Mouse (Mus musculus) limb, embryonic 13.5 days (tissue): ENCODE results near the gene Tmod2. TPM values are rescaled to one million over a fixed set of nuclear protein-coding genes. Genes with fewer than 3 reads are reported as not detected.
"Not testable (repeated sequence)": the region's sequence is repeated elsewhere in the genome, so short reads cannot be mapped to it uniquely, and the experiment has no call there.

Experiments
- ATAC-seq: fragments of 200-750 bp; cut with Nextera tagmentation; 2 replicates; pipeline ENCODE4 v1.8.0; 2017; ENCODE audit warnings: low read depth, moderate number of reproducible peaks, moderate TSS enrichment; ENCODE audit not compliant: low FRiP score
- H3K27ac ChIP-seq: fragments of 300-500 bp; sonication (generic); 2 replicates; pipeline ENCODE4 v1.5.1; 2015; ENCODE audit warnings: inconsistent platforms, mild to moderate bottlenecking, moderate library complexity
- H3K27me3 ChIP-seq: fragments of 300-500 bp; sonication (generic); 2 replicates; pipeline ENCODE4 v1.6.1; 2015; ENCODE audit warnings: mild to moderate bottlenecking, inconsistent platforms
- H3K36me3 ChIP-seq: fragments of 300-500 bp; sonication (generic); 2 replicates; pipeline ENCODE4 v1.6.1; 2015; ENCODE audit warnings: inconsistent platforms, mild to moderate bottlenecking, moderate library complexity
- H3K4me1 ChIP-seq: fragments of 300-500 bp; sonication (generic); 2 replicates; pipeline ENCODE4 v1.6.1; 2015; ENCODE audit warnings: inconsistent platforms
- H3K4me2 ChIP-seq: fragments of 300-500 bp; sonication (generic); replicated peaks from 2 replicates; pipeline ENCODE4 v1.6.1; 2015; ENCODE audit warnings: inconsistent platforms, mild to moderate bottlenecking, moderate library complexity
- H3K4me3 ChIP-seq: fragments of 300-500 bp; sonication (generic); 2 replicates; pipeline ENCODE4 v1.5.1; 2015; ENCODE audit warnings: moderate library complexity, mild to moderate bottlenecking, inconsistent platforms
- H3K9ac ChIP-seq: fragments of 300-500 bp; sonication (generic); 2 replicates; pipeline ENCODE4 v1.6.1; 2015; ENCODE audit warnings: mild to moderate bottlenecking, inconsistent platforms
- H3K9me3 ChIP-seq: fragments of 300-500 bp; sonication (generic); 2 replicates; pipeline ENCODE4 v1.6.1; 2016; ENCODE audit warnings: inconsistent platforms
- WGBS: fragments of 180-500 bp; shearing (Covaris S2); methylation state at CpG from one replicate; pipeline ENCODE4 v1.1.7; 2015; 5-methylcytosine and 5-hydroxymethylcytosine counted together
- polyA plus RNA-seq: library from polyadenylated mRNA; unstranded; fragments of >200 nt; fragmentation: Nextera tagmentation; extraction: Ambion mirVana; gene quantifications from 2 replicates; pipeline ENCODE4 v1.2.1, GENCODE M21; 2015

Gene Tmod2
- polyA plus RNA-seq, 1 experiment from 2014 or later = 26.5 TPM

DNA sequence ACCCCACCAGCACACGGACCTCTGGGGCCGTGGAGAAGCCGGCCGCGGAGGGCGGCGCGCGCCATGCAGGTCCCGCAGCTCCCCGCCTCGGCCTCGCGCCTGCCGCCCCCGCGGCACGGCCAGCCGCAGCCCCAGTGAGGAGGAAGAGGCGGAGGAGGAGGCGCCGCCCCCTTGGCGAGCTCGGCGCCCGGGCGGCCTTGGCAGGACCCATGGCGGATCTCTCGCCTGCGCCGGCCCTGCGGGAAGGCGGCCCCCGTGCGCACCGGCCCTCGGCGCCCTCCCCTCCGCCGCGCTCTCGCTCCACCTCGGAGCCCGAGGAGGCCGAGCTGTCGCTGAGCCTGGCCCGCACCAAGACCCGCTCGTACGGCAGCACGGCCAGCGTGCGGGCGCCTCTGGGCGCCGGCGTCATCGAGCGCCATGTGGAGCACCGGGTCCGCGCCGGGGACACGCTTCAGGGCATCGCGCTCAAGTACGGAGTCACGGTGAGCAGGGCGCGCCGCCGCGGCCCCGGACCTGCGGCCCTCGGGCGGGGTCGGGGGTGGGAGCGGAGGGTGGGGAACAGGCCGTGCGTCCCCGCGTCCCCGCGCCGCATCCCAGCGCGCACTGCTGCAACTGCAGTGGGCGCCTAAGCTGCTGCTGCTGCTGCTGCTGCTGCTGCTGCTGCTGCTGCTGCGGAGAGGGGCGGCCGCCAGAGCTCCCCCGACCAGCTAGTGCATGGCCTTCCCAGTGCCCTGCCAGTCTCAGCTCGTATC lies 14.6 kb upstream of the Tmod2 start, which contains the start of gene Lysmd2:
TSS of gene Lysmd2 (plus strand) at position 186 of the 752 bp plus-strand sequence.
- H3K9ac ChIP-seq = peak within 1 kb of the TSS; percentile 92
- H3K9me3 ChIP-seq = no peaks in the 10 kb centered on the region
- H3K4me1 ChIP-seq = peaks cover 16% of the 10 kb centered on the region; the same call in 1 of the 2 replicates
- peak within 1 kb of the TSS; percentile 83 for H3K27ac ChIP-seq
- ATAC-seq = peak; percentile 90
- H3K27me3 ChIP-seq = no peaks in the 10 kb centered on the region
- WGBS = under 1% methylated on average over 66 of the region's 94 CpGs
- H3K4me3 ChIP-seq = peak within 1 kb of the TSS; percentile 80
- peak within 1 kb of the TSS; percentile 83 for H3K4me2 ChIP-seq
- H3K36me3 ChIP-seq = no peaks in the 10 kb centered on the region

DNA sequence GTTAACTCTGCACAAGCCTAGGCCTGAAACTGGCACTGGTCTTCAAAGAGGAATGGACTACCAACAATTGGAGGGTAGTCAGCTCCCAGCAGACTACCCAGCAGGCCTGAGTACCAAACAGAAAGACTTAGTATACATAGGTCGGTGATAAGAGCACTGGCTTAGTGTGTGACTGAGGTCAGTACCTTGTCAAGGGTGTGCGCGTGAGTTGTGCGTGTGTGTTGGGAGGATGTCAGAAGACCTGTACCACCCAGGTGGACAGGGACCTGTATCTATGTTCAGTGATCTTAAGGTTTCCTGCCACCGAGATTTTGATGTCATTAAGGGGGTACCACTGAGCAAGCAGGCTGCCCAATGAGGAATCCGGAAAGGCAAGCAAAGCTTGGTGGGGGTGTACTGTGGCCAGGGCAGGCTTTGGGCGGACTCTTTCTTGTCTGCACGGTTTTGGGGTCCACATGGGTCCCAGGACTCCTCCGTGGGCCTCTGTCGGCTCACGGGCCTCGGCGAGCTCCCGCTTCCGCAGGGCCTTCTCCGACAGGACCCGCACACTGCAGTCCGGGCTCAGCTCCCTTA lies 13.9 kb upstream of the Tmod2 start:
- WGBS = 15% methylated on average over 18 of the region's 18 CpGs
- peak overlapping the region; percentile 83 for H3K27ac ChIP-seq
- peak overlapping the region; percentile 92 for H3K9ac ChIP-seq
- H3K4me3 ChIP-seq = peak overlapping the region; percentile 80
- ATAC-seq = peak; percentile 74
- no peaks in the 10 kb centered on the region for H3K9me3 ChIP-seq
- H3K36me3 ChIP-seq = no peaks in the 10 kb centered on the region
- peaks cover 16% of the 10 kb centered on the region; the same call in 1 of the 2 replicates for H3K4me1 ChIP-seq
- peak overlapping the region; percentile 83 for H3K4me2 ChIP-seq
- H3K27me3 ChIP-seq = no peaks in the 10 kb centered on the region

DNA sequence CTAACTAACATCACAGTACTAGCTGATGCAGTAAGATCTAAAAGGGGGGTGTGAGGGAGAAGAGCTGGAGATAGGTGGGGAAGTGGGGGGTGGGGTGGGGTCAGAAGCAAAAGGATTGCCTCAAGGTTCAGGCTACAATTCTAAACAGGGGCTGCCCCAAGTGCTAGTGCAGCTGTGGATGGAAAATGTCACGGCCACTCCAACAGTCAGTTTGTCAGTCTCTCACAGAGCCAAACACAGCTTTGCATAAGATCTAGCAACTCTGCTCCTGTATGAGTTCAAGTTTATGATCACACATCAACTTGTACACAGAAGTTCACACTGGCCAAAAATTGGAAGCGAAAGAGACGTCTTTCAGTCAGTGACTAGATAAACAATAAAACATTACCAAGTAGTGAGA lies 10.3 kb upstream of the Tmod2 start:
- Histone ChIP-seq H3K36me3 (no peaks in the 10 kb centered on the region), H3K4me3 (no peak overlapping the region), H3K9me3 (no peaks in the 10 kb centered on the region), H3K27me3 (no peaks in the 10 kb centered on the region), H3K9ac (no peak overlapping the region), H3K4me2 (no peak overlapping the region), H3K4me1 (peaks cover 15% of the 10 kb centered on the region), H3K27ac (no peak overlapping the region)
- no peak for ATAC-seq
- 85% methylated on average over 3 of the region's 3 CpGs for WGBS

DNA sequence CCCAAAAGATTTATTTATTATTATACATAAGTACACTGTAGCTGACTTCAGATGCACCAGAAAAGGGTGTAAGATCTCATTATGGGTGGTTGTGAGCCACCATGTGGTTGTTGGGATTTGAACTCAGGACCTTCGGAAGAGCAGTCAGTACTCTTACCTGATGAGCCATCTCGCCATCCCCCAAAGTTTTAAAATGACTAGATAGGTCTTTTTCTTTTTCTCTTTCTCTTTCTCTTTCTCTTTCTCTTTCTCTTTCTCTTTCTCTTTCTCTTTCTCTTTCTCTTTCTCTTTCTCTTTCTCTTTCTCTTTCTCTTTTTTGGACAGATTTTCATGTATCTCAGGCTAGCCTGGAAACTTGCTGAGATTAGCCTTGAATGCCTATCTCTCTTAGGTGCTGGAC lies 8.6 kb upstream of the Tmod2 start:
- H3K4me1 ChIP-seq, H3K9me3 ChIP-seq, H3K4me2 ChIP-seq, H3K9ac ChIP-seq, H3K27me3 ChIP-seq, H3K36me3 ChIP-seq, ATAC-seq, H3K4me3 ChIP-seq, H3K27ac ChIP-seq: not testable (repeated sequence)
- 94% methylated on average over 2 of the region's 2 CpGs for WGBS

DNA sequence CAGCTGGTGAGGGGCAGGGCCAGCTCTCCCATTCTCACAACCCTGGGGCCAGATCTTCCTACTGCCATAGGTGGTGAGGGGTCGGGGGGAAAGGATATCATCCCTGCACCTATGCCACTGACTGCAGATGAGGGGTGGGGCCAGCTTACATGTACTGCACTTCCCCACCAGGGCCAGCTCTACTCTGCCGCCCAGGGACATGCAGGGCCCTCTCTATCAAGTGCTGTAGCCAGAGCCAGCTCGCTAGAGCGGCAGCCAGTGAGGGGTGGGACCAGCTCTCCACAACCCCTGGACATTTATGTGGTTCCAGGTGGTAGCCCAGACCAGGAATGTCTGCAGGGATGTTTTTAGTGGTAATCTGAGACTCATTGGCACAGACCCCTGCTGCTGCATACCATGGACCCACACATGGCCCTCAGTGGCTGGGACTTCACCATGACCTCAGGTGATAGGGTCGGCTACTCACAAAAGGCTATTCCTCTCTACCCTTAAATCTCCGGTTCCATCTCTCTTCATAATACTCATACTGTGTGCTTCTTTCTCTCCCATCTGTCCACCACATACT lies 7.8 kb upstream of the Tmod2 start:
- Histone ChIP-seq H3K9me3 (no peaks in the 10 kb centered on the region), H3K4me1 (peaks cover 8% of the 10 kb centered on the region), H3K4me3 (no peak overlapping the region), H3K27ac (no peak overlapping the region), H3K36me3 (no peaks in the 10 kb centered on the region), H3K27me3 (no peaks in the 10 kb centered on the region), H3K9ac (no peak overlapping the region), H3K4me2 (no peak overlapping the region)
- ATAC-seq = no peak
- 48% methylated on average over 6 of the region's 6 CpGs for WGBS

DNA sequence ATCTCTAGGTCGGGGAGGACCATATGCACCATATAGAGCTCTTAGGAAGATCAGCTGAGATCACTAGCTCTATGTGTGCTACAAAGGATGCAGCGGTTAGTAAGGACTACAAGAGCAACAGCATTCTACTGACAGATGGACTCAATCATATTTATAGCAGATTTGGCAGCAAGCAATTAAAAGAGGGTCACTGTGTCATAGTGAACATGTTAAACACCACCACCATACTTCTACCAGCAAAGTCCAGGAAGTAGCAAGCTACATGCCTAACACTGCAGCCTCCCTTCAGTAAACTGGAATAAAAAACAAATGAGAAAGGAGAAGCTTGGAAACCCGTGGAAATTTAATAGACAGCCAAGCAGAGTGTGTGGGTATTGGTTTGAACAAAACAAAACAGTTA lies 5.4 kb upstream of the Tmod2 start:
- 64% methylated on average over 3 of the region's 3 CpGs for WGBS

DNA sequence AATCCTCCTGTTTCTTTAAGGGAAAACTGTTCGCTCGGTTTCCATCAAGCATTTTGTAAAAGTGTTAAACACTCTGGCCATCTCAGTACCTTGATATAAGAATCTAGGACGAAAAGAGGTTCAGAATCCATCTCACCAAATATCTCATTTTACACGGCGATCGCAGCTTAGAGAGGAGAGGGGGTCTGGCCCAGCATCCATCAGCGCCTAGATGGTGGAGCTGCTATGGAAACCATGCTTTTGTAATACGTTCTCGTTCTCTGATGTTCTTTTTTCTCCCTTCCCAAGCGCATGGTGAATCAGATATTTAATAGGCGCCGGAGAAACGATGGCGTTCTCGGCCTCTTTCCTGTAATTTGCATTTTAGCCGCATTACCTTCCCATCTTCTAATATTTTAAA lies 1.2 kb downstream of the Tmod2 start:
- 0 out of 2 replicates have a peak, but pooled peaks cover 5% of the 10 kb centered on the region for H3K27me3 ChIP-seq
- H3K4me1 ChIP-seq = peaks cover 3% of the 10 kb centered on the region; the same call in 1 of the 2 replicates
- no peaks in the 10 kb centered on the region for H3K36me3 ChIP-seq
- H3K4me2 ChIP-seq = peak overlapping the region; percentile 88
- H3K9ac ChIP-seq = peak overlapping the region; percentile 72; the same call in 1 of the 2 replicates
- WGBS = 18% methylated on average over 16 of the region's 16 CpGs
- peak overlapping the region; percentile 77 for H3K4me3 ChIP-seq
- ATAC-seq = no peak
- H3K9me3 ChIP-seq = no peaks in the 10 kb centered on the region
- no peak overlapping the region for H3K27ac ChIP-seq

More for the DNA sequence above, 5.4 kb upstream of the Tmod2 start:
- H3K27ac ChIP-seq = no peak overlapping the region
- no peak for ATAC-seq
- H3K9me3 ChIP-seq = no peaks in the 10 kb centered on the region
- no peaks in the 10 kb centered on the region for H3K36me3 ChIP-seq
- no peak overlapping the region for H3K4me3 ChIP-seq
- H3K4me1 ChIP-seq = peaks cover 8% of the 10 kb centered on the region
- no peak overlapping the region for H3K9ac ChIP-seq
- H3K27me3 ChIP-seq = no peaks in the 10 kb centered on the region
- no peak overlapping the region for H3K4me2 ChIP-seq

DNA sequence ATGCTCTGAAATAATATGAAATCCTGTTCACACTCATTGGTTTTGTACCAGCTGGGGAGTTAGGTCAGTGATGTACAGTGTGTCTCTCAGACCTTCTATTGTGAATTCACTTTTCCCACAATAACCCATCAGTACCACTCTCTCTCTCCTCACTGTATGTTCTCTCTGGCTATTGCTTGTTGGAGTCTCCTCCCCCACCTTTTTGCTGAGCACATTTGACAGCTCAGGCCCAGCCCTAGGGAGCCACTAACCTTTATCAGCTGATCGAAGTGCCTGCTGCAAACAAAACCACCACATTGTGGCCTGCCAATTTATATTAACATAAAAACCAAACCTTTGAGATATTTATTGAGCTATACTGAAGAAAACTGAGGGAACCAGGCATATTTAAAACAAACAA lies 1.6 kb downstream of the Tmod2 start:
- Histone ChIP-seq H3K4me2 (0 out of 2 replicates have a peak overlapping the region, but pooled peaks have one; percentile 88), H3K9ac (no peak overlapping the region)

DNA sequence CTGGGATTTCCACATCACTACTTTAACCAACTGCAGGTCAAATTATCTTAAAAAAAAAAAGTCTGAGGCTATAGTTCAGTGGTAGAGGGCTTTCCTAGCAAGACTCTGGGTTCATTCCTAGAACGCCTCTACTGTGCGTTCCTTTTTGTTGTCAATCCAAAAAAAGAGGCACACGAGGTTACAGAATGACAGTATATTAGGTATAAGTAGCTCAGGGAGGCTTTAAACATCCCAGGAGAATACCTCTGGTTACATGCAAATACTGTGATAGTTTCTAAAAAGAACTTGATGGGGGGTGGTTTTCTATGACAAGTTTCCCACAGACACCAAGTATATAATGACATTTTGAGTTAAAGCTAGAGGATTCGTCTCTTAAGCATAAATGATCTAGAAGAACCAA lies 3.6 kb downstream of the Tmod2 start:
- H3K27ac ChIP-seq = no peak overlapping the region
- H3K4me3 ChIP-seq = no peak overlapping the region
- 92% methylated on average over 4 of the region's 4 CpGs for WGBS
- no peak for ATAC-seq
- no peak overlapping the region for H3K9ac ChIP-seq
- H3K4me1 ChIP-seq = peaks cover 3% of the 10 kb centered on the region; the same call in 1 of the 2 replicates
- no peak overlapping the region for H3K4me2 ChIP-seq
- H3K9me3 ChIP-seq = no peaks in the 10 kb centered on the region
- H3K36me3 ChIP-seq = peaks cover 5% of the 10 kb centered on the region; the same call in 1 of the 2 replicates
- 0 out of 2 replicates have a peak, but pooled peaks cover 5% of the 10 kb centered on the region for H3K27me3 ChIP-seq

More for the DNA sequence above, 1.6 kb downstream of the Tmod2 start:
- Histone ChIP-seq H3K36me3 (peaks cover 2% of the 10 kb centered on the region; the same call in 1 of the 2 replicates), H3K4me1 (peaks cover 3% of the 10 kb centered on the region; the same call in 1 of the 2 replicates), H3K27me3 (0 out of 2 replicates have a peak, but pooled peaks cover 5% of the 10 kb centered on the region), H3K27ac (no peak overlapping the region), H3K9me3 (no peaks in the 10 kb centered on the region), H3K4me3 (no peak overlapping the region)
- 50% methylated on average over 1 of the region's 1 CpGs for WGBS
- no peak for ATAC-seq

DNA sequence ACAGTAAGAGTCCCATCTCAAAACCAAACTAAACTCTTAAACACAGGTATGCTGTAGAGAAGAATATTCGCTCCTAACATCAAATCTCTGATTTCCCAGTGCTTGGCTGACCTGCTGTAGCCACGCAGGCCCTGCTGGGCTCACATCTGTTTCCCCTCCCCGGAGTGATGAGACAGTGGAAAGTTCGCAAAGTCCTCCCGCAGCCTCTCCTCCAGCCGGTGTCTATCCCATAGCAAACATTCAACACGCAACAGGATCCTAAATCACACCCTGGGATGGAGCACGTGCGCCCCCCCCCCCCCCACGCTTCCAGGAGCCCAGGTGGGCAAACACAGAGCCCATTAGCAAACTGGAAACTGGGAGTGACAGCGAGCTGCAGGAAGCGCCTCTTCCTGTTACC lies 9.6 kb downstream of the Tmod2 start:
- H3K27ac ChIP-seq = no peak overlapping the region
- no peaks in the 10 kb centered on the region for H3K9me3 ChIP-seq
- H3K4me2 ChIP-seq = peak overlapping the region; percentile 36
- H3K9ac ChIP-seq = no peak overlapping the region
- 31% methylated on average over 12 of the region's 12 CpGs for WGBS
- peaks cover 14% of the 10 kb centered on the region for H3K4me1 ChIP-seq
- H3K27me3 ChIP-seq = no peaks in the 10 kb centered on the region
- 0 out of 2 replicates have a peak, but pooled peaks have one; percentile 36 for ATAC-seq
- H3K36me3 ChIP-seq = peaks cover 5% of the 10 kb centered on the region; the same call in 1 of the 2 replicates
- H3K4me3 ChIP-seq = no peak overlapping the region

DNA sequence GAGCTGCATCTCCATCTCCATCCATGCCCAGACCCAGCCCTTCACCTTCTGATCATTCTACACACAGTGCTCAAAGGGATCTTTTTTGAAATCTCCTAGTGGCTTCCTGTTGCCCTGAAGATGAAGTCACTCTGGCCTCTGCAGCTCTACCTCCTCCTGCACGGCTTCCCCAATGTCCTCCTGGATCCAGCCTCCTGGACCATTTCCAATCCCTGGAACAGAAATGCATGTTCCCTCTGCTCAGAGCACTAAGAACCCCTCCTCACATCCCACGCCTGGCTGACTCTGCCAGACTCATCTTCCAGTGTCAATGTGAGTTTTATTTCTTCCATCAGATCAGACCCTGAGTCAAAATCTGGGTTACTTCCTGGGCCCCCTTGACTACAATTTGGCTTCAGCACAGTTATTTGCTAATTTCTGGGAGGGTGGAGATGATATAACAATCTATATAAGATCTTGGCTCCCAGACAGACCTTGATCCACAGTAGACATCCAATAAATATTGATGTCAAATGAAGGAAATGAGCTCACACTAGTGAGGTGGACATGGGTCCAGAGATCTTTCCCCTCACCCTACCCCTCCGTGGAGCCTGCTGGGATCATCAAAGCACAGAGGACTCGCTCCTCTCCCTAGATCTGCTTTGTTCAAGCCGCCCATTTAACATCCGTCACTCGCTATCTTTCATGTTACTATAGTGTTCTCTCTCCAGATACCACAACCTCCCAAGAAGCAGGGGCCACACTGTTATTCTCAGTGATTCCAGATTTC lies 10.8 kb downstream of the Tmod2 start:
- Histone ChIP-seq H3K9ac (no peak overlapping the region), H3K27ac (no peak overlapping the region), H3K9me3 (no peaks in the 10 kb centered on the region), H3K4me2 (no peak overlapping the region), H3K27me3 (no peaks in the 10 kb centered on the region), H3K36me3 (peaks cover 5% of the 10 kb centered on the region; the same call in 1 of the 2 replicates), H3K4me1 (peaks cover 14% of the 10 kb centered on the region), H3K4me3 (no peak overlapping the region)
- WGBS = 78% methylated on average over 7 of the region's 7 CpGs
- no peak for ATAC-seq
